Comparison of ENCODE assay signal across 7 mouse cellular contexts in the genomic region with DNA sequence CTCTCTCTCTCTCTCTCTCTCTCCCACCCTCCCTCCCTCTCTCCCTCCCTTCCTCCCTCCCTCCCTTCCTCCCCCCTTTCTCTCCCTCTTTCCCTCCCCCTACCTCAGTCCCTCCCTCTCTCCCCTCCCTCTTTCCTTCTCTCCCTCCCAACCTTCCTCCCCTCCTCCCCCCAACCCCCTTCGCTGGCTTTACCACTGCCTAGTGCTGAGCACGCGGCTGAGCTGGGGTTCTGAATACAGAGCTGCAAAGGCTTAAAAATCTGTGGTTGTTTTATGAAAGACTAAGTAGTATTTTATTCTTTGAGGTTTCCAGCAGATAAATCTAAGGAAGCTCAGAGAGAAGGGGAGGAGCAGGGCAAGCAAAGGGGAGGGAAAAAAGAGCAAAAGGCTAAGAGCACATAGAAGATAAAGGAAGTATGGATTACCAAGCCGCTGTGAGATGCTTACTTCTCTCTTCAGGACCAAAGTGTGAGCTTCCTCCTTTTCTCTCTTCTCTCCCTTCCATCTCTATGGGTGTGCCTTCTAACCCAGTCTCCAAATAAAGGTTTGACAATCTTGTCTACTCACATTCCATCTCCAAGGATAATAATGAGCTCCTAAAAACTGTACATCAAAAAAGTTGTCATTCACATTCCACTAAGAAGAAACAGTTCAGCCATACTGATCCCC. TPM values are rescaled to one million over a fixed set of nuclear protein-coding genes. Genes with fewer than 3 reads are reported as not detected.
DNase-seq lines count a peak whose midpoint lies in the region; ATAC-seq lines count a peak whose summit lies in the region.

A gene (minus strand): TSS at position 619 of the 669 bp plus-strand sequence.

- no peak within 1 kb of the TSS for H3K9ac ChIP-seq in lung, embryonic 15.5 days
- H3K9ac ChIP-seq in forebrain, embryonic 14.5 days (ENCODE audit: low read length): peak within 1 kb of the TSS; percentile 57

- DNase-seq in lung, adult 18-20 months: no peak
- DNase-seq in forebrain, embryonic 14.5 days (ENCODE audit: low spot score): peak; percentile 56
- peak; percentile 2 to 6 for DNase-seq in left cerebral cortex, postnatal 14 days (ENCODE audit: low spot score in 2 of 2)
- DNase-seq in retina, postnatal 1 day: peak; percentile 60
- DNase-seq in spleen, postnatal 4 days (ENCODE audit: low spot score in 2 of 2): no peak
- DNase-seq in thymus, postnatal 36 days: no peak

- no peaks in the 10 kb centered on the region for H3K4me1 ChIP-seq in lung, embryonic 15.5 days
- H3K4me1 ChIP-seq in forebrain, embryonic 14.5 days (ENCODE audit: control insufficient read depth, insufficient read depth, low read length): no peaks in the 10 kb centered on the region

- no peaks in the 10 kb centered on the region for H3K9me3 ChIP-seq in lung, embryonic 15.5 days
- no peaks in the 10 kb centered on the region for H3K9me3 ChIP-seq in forebrain, embryonic 14.5 days (replicated peaks; ENCODE audit: control insufficient read depth, low read length)

- intact Hi-C loops in left cerebral cortex, postnatal 14 days (cut with DNase I): no loop called here

- H3K27me3 ChIP-seq in lung, embryonic 15.5 days: peaks cover 4% of the 10 kb centered on the region; the same call in 1 of the 2 replicates
- H3K27me3 ChIP-seq in forebrain, embryonic 14.5 days (replicated peaks; ENCODE audit: control insufficient read depth, insufficient read depth, low read length): no peaks in the 10 kb centered on the region

- H3K4me3 ChIP-seq in lung, embryonic 15.5 days: no peak within 1 kb of the TSS
- peak within 1 kb of the TSS; percentile 35 for H3K4me3 ChIP-seq in forebrain, embryonic 14.5 days (ENCODE audit: low read depth, low read length)

- 10% methylated on average over 4 of the region's 4 CpGs for WGBS in lung, embryonic 15.5 days
- 10% methylated on average over 4 of the region's 4 CpGs for WGBS in forebrain, embryonic 14.5 days

- H3K36me3 ChIP-seq in lung, embryonic 15.5 days: no peaks in the 10 kb centered on the region
- no peaks in the 10 kb centered on the region for H3K36me3 ChIP-seq in forebrain, embryonic 14.5 days (ENCODE audit: control insufficient read depth, insufficient read depth, low read length)

- no peak for ATAC-seq in lung, embryonic 15.5 days (ENCODE audit: borderline replicate concordance, extremely low read depth, low FRiP score, low TSS enrichment)
- peak; percentile 90 for ATAC-seq in forebrain, embryonic 14.5 days

- H3K4me2 ChIP-seq in lung, embryonic 15.5 days: peak within 1 kb of the TSS; percentile 43
- H3K4me2 ChIP-seq in forebrain, embryonic 14.5 days (ENCODE audit: low read length): peak within 1 kb of the TSS; percentile 50

- H3K27ac ChIP-seq in lung, embryonic 15.5 days: no peak within 1 kb of the TSS
- H3K27ac ChIP-seq in forebrain, embryonic 14.5 days (ENCODE audit: low read depth, low read length): peak within 1 kb of the TSS; percentile 44; the same call in 1 of the 2 replicates

RNA-seq across cellular contexts. Expression of the gene that starts here (rescaled TPM):
- polyA plus RNA-seq in lung, embryonic 15.5 days (2015; fragmentation: Nextera tagmentation; extraction: Ambion mirVana): 0.87 and 0.91 TPM in 2 replicates
- polyA plus RNA-seq in forebrain, embryonic 14.5 days (2014; fragmentation: Nextera tagmentation; extraction: Ambion mirVana): 9.6 and 17.2 TPM in 2 replicates
- total RNA-seq in left cerebral cortex, postnatal 14 days (2021): 10 to 100 TPM; 82.2 to 96.0 TPM

Comparison
In these comparisons a context has a peak if more than half of its experiments do, and no peak if none do; other contexts are left out.
1. DNase-seq: peak in forebrain, embryonic 14.5 days (single experiment), left cerebral cortex, postnatal 14 days (2 of 2) and retina, postnatal 1 day (single experiment); none in lung, adult 18-20 months (0 of 2), spleen, postnatal 4 days (0 of 2) and thymus, postnatal 36 days (0 of 2).